Mouse (Mus musculus) midbrain, postnatal 0 days (tissue): ENCODE data around the gene Crybg3. TPM values are rescaled to one million over a fixed set of nuclear protein-coding genes. Genes with fewer than 3 reads are reported as not detected.

ENCODE experiments used
- ATAC-seq: fragments of 200-750 bp; cut with Nextera tagmentation; 2 replicates; pipeline ENCODE4 v1.8.0; 2017; ENCODE audit warnings: moderate number of reproducible peaks, mild to moderate bottlenecking, moderate TSS enrichment, moderate library complexity; ENCODE audit not compliant: low FRiP score
- DNase-seq: peaks from one replicate; pipeline ENCODE4 v3.0.0-alpha.2; 2015; ENCODE audit warnings: low spot score
- H3K27ac ChIP-seq: fragments of 300-500 bp; sonication (generic); 2 replicates; pipeline ENCODE4 v1.5.1; 2014; ENCODE audit warnings: low read depth, mild to moderate bottlenecking, low read length, mixed read lengths
- H3K27me3 ChIP-seq: fragments of 300-500 bp; sonication (generic); 2 replicates; pipeline ENCODE4 v1.6.1; 2014; ENCODE audit warnings: low read length, control low read depth, mixed read lengths; ENCODE audit not compliant: insufficient read depth
- H3K36me3 ChIP-seq: fragments of 300-500 bp; sonication (generic); 2 replicates; pipeline ENCODE4 v1.6.1; 2014; ENCODE audit warnings: low read length, control low read depth, mixed read lengths; ENCODE audit not compliant: insufficient read depth
- H3K4me1 ChIP-seq: fragments of 300-500 bp; sonication (generic); 2 replicates; pipeline ENCODE4 v1.6.1; 2014; ENCODE audit warnings: mild to moderate bottlenecking, control low read depth, antibody characterized with exemption, low read length, mixed read lengths; ENCODE audit not compliant: insufficient read depth
- H3K4me2 ChIP-seq: fragments of 300-500 bp; sonication (generic); 2 replicates; pipeline ENCODE4 v1.6.1; 2014; ENCODE audit warnings: low read depth, mild to moderate bottlenecking, low read length, mixed read lengths; ENCODE audit not compliant: poor library complexity, severe bottlenecking
- H3K4me3 ChIP-seq: fragments of 300-500 bp; sonication (generic); 2 replicates; pipeline ENCODE4 v1.5.1; 2014; ENCODE audit warnings: low read depth, mild to moderate bottlenecking, low read length, moderate library complexity
- H3K9ac ChIP-seq: fragments of 300-500 bp; sonication (generic); replicated peaks from 2 replicates; pipeline ENCODE4 v1.6.1; 2014; ENCODE audit warnings: mild to moderate bottlenecking, low read length, moderate library complexity, mixed read lengths; ENCODE audit not compliant: poor library complexity, severe bottlenecking
- H3K9me3 ChIP-seq: fragments of 300-500 bp; sonication (generic); 2 replicates; pipeline ENCODE4 v1.6.1; 2016; ENCODE audit warnings: low read length, control low read depth
- CTCF ChIP-seq: IDR thresholded peaks from 2 replicates; pipeline ENCODE4 v1.5.1; 2016; ENCODE audit warnings: antibody characterized with exemption, mild to moderate bottlenecking
- WGBS: fragments of 180-500 bp; shearing (Covaris S2); extraction: QIAGEN DNeasy Blood & Tissue Kit; methylation state at CpG from one replicate; pipeline ENCODE4 v1.1.7; 2014; 5-methylcytosine and 5-hydroxymethylcytosine counted together
- polyA plus RNA-seq: library from polyadenylated mRNA; unstranded; fragments of >200 nt; fragmentation: Nextera tagmentation; extraction: Ambion mirVana; gene quantifications from 2 replicates; pipeline ENCODE4 v1.2.1, GENCODE M21; 2015
- total RNA-seq: library from RNA; depleted of rRNA; stranded (reverse); fragments of >200 nt; gene quantifications from 2 replicates; pipeline ENCODE4 v1.2.3, GENCODE M21; 2014

The Crybg3 gene
- total and polyA plus RNA-seq, 2 experiments from 2014 or later, result 1.1 to 4.0 TPM

DNA sequence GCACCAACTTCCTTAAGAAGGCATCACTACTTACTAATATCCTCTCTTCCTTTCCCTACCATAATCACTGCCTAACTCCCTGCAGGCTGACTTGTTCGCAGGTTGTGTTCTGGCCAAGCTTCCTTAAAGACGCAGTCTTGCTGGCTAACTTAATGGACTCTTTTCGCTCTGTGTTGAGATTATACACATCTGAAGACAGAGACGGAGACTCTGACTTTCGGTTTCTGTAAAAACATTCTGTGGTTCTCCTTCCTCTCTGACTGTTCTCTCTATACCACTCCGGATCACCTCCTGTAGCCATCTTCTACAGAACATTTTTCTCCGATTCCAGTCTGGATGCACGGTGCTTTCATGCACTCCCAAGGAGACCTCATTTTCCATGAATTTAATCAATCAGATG is 30.0 kb downstream of the Crybg3 start:
- H3K36me3 ChIP-seq, result no peaks in the 10 kb centered on the region
- H3K4me1 ChIP-seq, result no peaks in the 10 kb centered on the region
- no peak overlapping the region for H3K27ac ChIP-seq
- TF ChIP-seq CTCF, result no peak
- ATAC-seq, result no peak
- H3K9me3 ChIP-seq, result no peaks in the 10 kb centered on the region
- H3K9ac ChIP-seq, result no peak overlapping the region
- H3K4me3 ChIP-seq, result no peak overlapping the region
- H3K4me2 ChIP-seq, result no peak overlapping the region
- no peaks in the 10 kb centered on the region for H3K27me3 ChIP-seq
- WGBS, result 98% methylated on average over 8 of the region's 8 CpGs
- DNase-seq, result no peak

DNA sequence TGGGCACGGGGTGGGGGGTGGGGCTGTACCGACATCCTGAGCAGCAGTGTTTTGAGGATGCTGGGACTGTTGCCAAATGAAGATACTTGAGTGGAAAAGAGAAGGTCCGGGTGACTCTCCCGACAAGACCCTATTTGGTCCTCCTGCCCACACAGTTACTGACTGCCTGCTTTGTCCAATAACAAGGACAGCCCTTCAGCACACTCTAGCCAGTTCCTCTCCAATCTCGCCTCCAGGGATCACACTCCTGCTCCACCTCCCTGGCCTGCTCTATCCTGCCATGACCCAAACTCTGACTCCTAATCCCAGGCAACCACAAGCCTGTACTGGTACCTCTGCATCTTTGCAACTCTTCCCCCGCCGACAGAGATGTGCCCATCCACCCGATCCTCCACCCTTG is 30.9 kb downstream of the Crybg3 start:
- H3K4me2 ChIP-seq, result no peak overlapping the region
- no peaks in the 10 kb centered on the region for H3K4me1 ChIP-seq
- no peak overlapping the region for H3K4me3 ChIP-seq
- H3K36me3 ChIP-seq, result no peaks in the 10 kb centered on the region
- no peak for DNase-seq
- H3K9ac ChIP-seq, result no peak overlapping the region
- H3K9me3 ChIP-seq, result no peaks in the 10 kb centered on the region
- no peaks in the 10 kb centered on the region for H3K27me3 ChIP-seq
- no peak for TF ChIP-seq CTCF
- peak; percentile 34; the same call in 1 of the 2 replicates for ATAC-seq
- H3K27ac ChIP-seq, result no peak overlapping the region
- 81% methylated on average over 8 of the region's 8 CpGs for WGBS

DNA sequence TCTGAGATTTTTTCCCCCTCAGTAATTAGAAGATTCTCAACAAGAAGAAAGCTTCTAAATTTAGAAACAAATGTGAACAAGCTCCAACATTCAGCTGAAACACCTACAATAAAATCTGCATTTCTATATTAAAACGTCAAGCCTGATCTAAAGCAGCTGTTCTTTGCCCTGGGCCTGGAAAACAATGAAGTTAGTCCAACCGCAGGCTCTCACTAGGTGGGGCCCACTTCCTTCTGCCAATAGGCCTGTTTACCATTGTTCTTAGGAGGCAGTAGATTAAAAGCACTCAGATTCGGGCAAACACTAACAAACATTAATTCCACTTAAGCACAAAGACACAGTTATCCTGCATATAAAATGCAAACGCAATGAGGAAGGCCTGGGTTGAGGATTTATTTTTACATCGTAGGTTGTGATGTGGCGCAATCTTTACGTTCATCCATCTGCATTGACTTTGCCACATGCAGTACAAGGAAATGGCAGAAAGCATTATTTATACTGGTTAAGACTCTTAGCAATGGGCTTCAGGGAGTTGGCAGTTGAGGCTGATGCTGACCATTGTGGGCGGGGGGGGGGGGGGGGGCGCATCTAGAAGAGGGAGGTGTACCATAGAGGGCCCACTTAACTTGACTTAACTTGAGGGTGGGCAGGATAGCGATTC is 32.9 kb downstream of the Crybg3 start:
- no peak for TF ChIP-seq CTCF
- WGBS, result 58% methylated on average over 8 of the region's 10 CpGs
- H3K9me3 ChIP-seq, result no peaks in the 10 kb centered on the region
- DNase-seq, result no peak
- H3K27ac ChIP-seq, result no peak overlapping the region
- no peak overlapping the region for H3K9ac ChIP-seq
- no peak overlapping the region for H3K4me3 ChIP-seq
- ATAC-seq, result no peak
- no peaks in the 10 kb centered on the region for H3K36me3 ChIP-seq
- H3K4me1 ChIP-seq, result no peaks in the 10 kb centered on the region
- H3K27me3 ChIP-seq, result no peaks in the 10 kb centered on the region
- H3K4me2 ChIP-seq, result no peak overlapping the region

DNA sequence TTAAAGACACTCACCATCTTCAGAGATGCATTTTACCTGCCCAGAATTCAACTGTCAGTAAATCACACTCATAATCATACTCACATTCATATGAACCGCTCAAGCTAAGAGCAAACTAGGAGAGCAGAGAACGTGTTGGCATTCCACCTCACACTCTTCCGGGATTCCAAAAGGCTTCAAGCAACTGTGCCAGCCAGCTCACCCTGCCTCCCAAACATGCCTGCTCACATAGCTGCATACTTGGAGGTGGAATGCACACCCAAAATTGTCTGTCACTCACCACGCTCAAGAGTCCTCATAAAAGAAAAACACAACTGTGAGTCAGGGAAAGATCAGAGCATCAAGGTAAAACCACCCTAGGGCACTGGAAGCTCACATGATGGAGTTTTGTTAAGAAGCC is 34.3 kb downstream of the Crybg3 start:
- Histone ChIP-seq H3K9ac (no peak overlapping the region), H3K36me3 (no peaks in the 10 kb centered on the region), H3K4me2 (no peak overlapping the region), H3K9me3 (no peaks in the 10 kb centered on the region), H3K27me3 (no peaks in the 10 kb centered on the region), H3K4me1 (no peaks in the 10 kb centered on the region), H3K27ac (no peak overlapping the region), H3K4me3 (no peak overlapping the region)
- no peak for TF ChIP-seq CTCF
- ATAC-seq (no peak), DNase-seq (no peak)
- WGBS, result 92% methylated on average over 4 of the region's 4 CpGs

DNA sequence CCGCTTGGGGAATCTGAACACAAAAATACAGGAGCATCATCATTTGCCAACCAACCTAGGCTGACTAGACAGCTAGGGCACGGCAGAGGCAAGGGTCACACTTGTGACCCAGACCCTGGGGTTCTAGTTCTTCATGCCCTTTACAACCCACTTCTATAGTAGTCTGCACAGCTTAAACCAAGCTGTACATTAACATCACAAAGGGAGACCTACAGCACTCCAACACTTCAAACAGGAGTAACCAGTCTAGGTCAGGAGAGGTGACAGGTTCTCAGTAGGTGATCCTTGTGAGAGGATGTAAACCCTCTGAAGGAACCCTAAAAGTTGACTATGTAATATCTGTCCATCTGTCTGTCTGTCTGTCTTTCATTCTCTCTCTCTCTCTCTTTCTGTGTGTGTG is 35.1 kb downstream of the Crybg3 start:
- ATAC-seq, result no peak
- WGBS, result 54% methylated on average over 2 of the region's 2 CpGs

DNA sequence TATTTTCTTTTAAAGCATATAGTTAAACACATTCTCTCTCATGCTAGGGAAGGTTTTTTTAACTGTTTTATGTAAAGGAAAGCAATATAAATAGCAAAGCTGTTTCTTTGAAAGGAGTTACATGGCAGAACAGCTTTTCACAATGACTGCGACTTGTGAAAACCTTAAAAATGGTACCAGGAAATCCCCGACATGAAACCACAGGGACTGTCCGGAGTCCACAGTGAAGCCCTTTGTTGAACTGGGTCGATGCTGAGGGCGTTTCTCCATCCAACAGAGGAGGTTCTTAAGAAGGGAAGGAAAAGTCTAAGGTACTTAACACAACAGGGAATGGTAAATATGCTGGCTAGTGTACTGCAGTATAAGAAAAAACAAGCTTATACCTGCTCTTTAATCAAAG is 36.8 kb downstream of the Crybg3 start:
- no peak for ATAC-seq
- no peak overlapping the region for H3K4me2 ChIP-seq
- no peaks in the 10 kb centered on the region for H3K9me3 ChIP-seq
- no peaks in the 10 kb centered on the region for H3K27me3 ChIP-seq
- H3K36me3 ChIP-seq, result no peaks in the 10 kb centered on the region
- WGBS, result 72% methylated on average over 5 of the region's 5 CpGs
- TF ChIP-seq CTCF, result no peak
- H3K4me3 ChIP-seq, result no peak overlapping the region
- H3K4me1 ChIP-seq, result no peaks in the 10 kb centered on the region
- no peak overlapping the region for H3K9ac ChIP-seq
- DNase-seq, result no peak
- no peak overlapping the region for H3K27ac ChIP-seq

More for the DNA sequence above, 35.1 kb downstream of the Crybg3 start:
- no peak for TF ChIP-seq CTCF
- no peaks in the 10 kb centered on the region for H3K9me3 ChIP-seq
- no peak overlapping the region for H3K4me3 ChIP-seq
- H3K4me1 ChIP-seq, result no peaks in the 10 kb centered on the region
- no peak overlapping the region for H3K9ac ChIP-seq
- H3K27ac ChIP-seq, result no peak overlapping the region
- DNase-seq, result no peak
- no peak overlapping the region for H3K4me2 ChIP-seq
- no peaks in the 10 kb centered on the region for H3K36me3 ChIP-seq
- H3K27me3 ChIP-seq, result no peaks in the 10 kb centered on the region
